Mouse (Mus musculus): Measurements from ENCODE around the gene Adam29. TPM values are rescaled to one million over a fixed set of nuclear protein-coding genes. Genes with fewer than 3 reads are reported as not detected.
A peak's percentile ranks its signal among the peaks of the same experiment; 100 is the strongest.

Adam29 gene
- polyA plus RNA-seq (2015; fragmentation: Nextera tagmentation; extraction: Ambion mirVana): not detected in 2 replicates

- no peak within 1 kb of the TSS for H3K4me3 ChIP-seq (replicated peaks)
- H3K9me3 ChIP-seq (replicated peaks): no peaks in the 10 kb centered on the region
- no peak for ATAC-seq (replicated peaks; ENCODE audit: low FRiP score)
- no peaks in the 10 kb centered on the region for H3K27me3 ChIP-seq
- no peaks in the 10 kb centered on the region for H3K36me3 ChIP-seq
- WGBS: 82% methylated on average over 1 of the region's 1 CpGs
- H3K4me1 ChIP-seq: no peaks in the 10 kb centered on the region
- H3K27ac ChIP-seq: no peak within 1 kb of the TSS
- no peak within 1 kb of the TSS for H3K4me2 ChIP-seq
- H3K9ac ChIP-seq: no peak within 1 kb of the TSS
Observed at GRCm38 (mm10) chr8:55906848-55907247, at the start of gene Adam29. Adam29 (minus strand) TSS chr8:55906948.

- Histone ChIP-seq H3K9ac (no peak overlapping the region), H3K4me3 (replicated peaks) (no peak overlapping the region), H3K27me3 (no peaks in the 10 kb centered on the region), H3K4me2 (peak overlapping the region; percentile 44), H3K36me3 (no peaks in the 10 kb centered on the region), H3K9me3 (replicated peaks) (no peaks in the 10 kb centered on the region), H3K4me1 (peaks cover 5% of the 10 kb centered on the region; the same call in 1 of the 2 replicates), H3K27ac (no peak overlapping the region)
- WGBS: under 1% methylated on average over 8 of the region's 8 CpGs
- peak; percentile 89 for ATAC-seq (replicated peaks; ENCODE audit: low FRiP score)
Observed at GRCm38 (mm10) chr8:55940526-55940880, 33.8 kb upstream of the Adam29 start.

GRCm38 (mm10) chr8:55939870-55940525 is 33.2 kb upstream of the Adam29 start, which contains the start of gene Glra3:
Glra3 (plus strand) TSS chr8:55940460.
- Histone ChIP-seq H3K27ac (no peak within 1 kb of the TSS), H3K4me1 (peaks cover 5% of the 10 kb centered on the region; the same call in 1 of the 2 replicates), H3K27me3 (no peaks in the 10 kb centered on the region), H3K9ac (no peak within 1 kb of the TSS), H3K9me3 (replicated peaks) (no peaks in the 10 kb centered on the region), H3K4me2 (peak within 1 kb of the TSS; percentile 44), H3K36me3 (no peaks in the 10 kb centered on the region), H3K4me3 (replicated peaks) (no peak within 1 kb of the TSS)
- ATAC-seq (replicated peaks; ENCODE audit: low FRiP score): peak; percentile 73
- 14% methylated on average over 11 of the region's 11 CpGs for WGBS

Other genes starting within 250 kb of the Adam29 start
- 0.06 and 0.09 TPM in 2 replicates for gene Glra3, start 33.5 kb upstream of the Adam29 start, polyA plus RNA-seq (2015; fragmentation: Nextera tagmentation; extraction: Ambion mirVana)

Data from kidney, embryonic 15.5 days (tissue).